Mouse (Mus musculus): ENCODE measurements around the gene Bcdin3d.

GRCm38 (mm10) chr15:99423131-99423530 lies 51.4 kb downstream of the Bcdin3d start:
- no peak for TF ChIP-seq CTCF (IDR thresholded peaks at IDR 0.05; ENCODE audit: low read depth)
- no peak for TF ChIP-seq EP300 (optimal IDR thresholded peaks at IDR 0.05)

Measured in stomach, postnatal 0 days (tissue).